Mouse (Mus musculus) adrenal gland, adult (tissue): ENCODE measurements around the gene Clpx.
A peak's percentile ranks its signal among the peaks of the same experiment; 100 is the strongest.
"Not testable (repeated sequence)": the region's sequence is repeated elsewhere in the genome, so short reads cannot be mapped to it uniquely, and the experiment has no call there.

ENCODE experiments used
- DNase-seq, 2 experiments: peaks; one replicate each; pipeline ENCODE4 v3.0.0; 2022 to 2023; ENCODE audit warnings: low spot score in 1 of 2; ENCODE audit not compliant: inconsistent age in 2 of 2

Clpx gene

DNA sequence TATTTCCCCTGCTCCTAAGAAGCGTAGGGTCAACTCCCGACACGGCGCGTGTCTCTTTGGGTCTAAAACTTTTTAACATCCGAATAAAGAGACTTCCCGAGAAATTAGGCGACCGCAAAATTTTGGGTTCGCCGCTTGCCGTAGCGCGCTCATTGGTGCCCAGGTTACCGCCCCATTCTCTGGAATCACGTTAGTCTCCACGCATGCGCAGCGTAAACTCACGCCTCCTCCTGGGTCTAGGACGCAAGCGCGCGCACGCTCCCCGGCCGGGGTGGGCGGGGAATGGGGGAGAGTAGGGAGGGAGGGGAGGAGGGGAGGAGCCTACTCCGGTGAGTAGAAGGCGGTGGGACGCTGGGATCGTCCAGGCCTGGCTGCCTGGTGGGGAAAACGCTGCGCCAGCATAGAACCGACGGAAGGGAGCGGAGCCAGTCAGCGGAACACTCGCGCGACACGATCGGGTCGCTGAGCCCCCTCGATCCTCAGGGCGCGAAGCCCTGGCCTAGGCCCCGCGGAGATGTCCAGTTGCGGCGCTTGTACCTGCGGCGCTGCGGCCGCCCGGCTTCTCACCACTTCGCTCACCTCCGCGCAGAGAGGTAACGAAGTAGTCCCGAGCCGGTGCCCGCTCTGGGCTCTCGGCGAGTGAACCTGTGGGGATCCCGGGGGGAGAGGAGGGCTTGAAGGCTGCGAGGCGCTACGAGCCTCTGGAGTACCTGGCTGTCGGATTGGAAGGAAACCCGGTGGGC lies at the start of gene Clpx:
TSS of gene Clpx (plus strand) at position 288 of the 743 bp plus-strand sequence.
- DNase-seq, result peak; percentile 98 to 99

DNA sequence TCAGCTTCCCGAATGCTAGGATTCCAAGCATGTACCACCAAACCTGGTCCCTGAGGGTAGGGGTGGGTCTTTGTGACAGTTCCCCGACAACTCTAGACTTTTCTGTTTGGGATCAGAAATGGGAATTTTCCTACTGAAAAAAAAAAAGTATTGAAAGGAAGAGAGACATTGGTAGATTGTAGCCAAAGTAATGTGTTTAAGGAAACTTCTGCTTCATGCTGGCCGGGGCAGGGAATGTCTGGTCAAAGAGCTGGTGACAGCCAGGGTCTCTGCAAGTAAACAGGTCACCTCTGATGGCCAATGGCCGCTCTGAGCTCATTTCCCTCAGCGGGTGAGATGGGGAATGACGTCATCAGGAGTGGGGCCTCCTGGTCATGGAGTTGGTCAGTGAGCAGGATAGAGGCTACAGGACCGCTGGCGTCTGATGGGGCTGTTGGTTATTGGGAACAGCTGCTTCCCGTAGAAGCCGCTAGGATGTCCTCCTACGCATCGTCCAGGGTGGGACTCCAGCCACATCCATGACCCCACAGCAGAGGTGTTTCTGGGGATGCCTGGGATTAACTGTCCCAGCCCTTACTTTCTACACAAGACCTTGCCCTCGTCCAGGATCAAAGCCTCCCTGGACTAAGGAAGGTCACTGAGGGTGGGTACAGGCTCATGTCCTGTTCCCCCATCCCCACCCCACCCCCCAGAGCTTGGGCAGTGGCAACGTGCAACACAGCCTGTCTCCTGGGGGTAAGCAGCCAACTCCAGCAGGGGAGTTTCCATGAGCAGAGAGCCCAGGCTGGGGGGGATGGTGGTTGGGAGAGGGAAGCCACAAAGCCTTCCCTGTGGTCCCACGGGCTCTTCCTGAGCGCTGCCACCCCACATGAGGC lies 46.3 kb upstream of the Clpx start:
- DNase-seq, result no peak

DNA sequence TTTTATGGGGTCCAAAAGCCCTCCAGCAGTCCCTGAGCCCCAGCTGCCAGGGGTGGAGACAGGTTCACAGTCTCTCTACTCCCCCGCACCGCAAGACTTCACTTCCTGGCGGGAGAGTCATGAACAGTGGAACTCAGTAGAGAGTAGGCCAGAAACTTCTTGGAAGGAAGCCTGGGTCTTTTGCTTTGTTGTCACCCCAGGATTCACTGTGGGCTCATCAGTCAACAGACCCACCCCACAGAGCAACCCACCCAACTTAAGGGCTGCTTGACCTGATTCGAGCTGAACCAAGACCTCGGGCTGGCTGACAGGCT lies 45.7 kb upstream of the Clpx start:
- DNase-seq, result no peak

DNA sequence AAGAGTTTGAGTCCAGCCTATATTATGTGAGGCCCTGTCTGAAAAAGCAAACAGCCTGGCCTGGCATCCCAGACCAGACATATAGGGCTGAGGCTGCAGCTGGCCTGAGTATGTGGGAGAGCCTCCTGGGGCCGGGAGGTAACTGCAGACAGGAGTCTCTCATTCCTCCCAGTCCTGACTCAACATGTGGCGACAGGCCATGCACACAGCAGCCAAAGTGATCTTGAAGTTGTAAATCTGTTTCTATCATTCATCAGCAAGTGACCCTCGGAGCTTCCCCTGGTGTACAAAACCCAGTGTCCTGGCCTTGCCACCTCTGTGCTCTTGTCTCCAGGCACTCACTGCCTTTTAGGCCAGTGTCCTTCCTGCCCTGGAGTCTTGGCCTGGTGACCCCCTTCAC lies 42.0 kb upstream of the Clpx start:
- peak; percentile 77 to 83 for DNase-seq

DNA sequence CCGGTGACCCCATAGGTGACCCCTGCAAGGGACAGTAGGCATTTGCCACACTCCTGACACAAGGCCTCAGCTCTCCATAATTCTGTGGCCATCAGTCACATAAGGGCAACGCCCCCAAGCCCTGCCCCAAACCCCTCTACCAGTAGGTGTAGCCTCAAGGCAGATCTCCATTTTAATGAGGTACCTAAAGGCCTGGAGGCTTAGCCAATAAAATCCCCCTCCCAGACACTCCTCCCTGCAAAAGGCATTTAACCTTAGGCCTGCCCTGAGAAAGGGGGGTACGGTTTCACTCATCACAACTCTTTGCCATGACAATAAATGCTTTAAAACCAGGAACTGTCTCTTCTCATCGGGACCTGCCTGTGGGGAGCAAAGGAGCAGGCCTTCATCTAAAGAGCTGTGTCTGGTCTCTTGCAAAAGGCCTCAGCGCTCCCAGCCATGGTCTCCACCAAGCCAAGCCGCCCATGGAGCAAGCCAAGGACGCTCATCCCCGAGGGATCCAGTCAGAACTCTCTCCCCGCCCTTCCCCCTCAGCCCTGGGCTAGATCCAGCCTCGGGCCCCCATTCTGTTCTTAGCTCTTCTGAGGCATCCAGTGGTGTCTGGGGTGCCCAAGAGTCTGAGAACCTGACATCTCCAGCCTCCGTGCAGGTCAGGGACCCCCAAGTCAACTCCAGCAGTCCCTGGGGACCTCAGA lies 38.0 kb upstream of the Clpx start:
- DNase-seq, result no peak

DNA sequence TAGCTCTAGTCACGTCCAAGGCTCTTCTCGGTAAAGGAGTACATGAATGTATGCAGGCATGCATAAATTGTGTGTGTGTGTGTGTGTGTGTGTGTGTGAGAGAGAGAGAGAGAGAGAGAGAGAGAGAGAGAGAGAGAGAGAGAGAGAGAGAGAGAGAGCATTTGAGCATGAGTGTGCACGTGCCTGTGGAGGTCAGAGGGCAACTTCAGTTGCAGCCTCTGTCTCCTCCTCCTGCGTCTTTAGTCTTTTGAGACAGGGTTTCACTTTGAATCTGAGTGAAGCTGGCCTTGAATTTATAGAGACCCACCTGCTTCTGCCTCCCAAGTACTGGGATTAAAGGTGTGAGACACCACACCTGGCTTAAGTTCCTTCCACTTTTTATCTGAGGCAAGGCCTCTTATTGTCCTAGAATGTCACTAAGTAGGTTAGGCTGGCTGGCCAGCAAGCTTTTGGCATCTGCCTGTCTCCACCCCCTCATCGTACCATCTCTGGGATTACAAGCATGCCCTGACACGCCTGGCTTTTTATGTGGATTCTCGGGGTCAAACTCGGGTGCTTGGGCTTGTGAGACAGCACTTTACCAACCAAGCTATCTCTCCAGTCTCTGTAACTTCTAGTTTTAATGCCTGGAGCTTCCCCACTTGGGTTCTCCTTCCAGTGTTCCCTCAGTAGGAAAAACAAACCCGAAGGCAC lies 36.7 kb upstream of the Clpx start:
- DNase-seq, result no peak

DNA sequence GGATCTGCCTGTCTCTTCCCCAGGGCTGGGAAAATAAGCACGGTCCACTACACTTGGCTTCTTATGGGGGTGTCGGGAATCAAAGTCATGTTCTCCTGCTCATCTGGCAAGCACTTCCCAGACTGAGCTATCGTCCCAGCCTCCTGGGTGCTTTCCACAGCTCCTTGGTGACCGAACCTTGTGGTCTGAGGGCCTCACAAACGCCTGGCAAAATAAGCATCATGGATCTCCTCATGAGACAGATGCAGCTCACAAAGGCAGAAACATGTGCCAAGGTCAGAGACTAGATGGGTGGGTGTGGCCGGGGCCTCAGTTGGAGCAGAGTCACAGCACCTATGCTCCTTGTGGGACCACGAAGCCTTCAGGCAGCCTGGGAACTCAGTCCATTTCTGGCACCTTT lies 34.7 kb upstream of the Clpx start:
- DNase-seq, result no peak

DNA sequence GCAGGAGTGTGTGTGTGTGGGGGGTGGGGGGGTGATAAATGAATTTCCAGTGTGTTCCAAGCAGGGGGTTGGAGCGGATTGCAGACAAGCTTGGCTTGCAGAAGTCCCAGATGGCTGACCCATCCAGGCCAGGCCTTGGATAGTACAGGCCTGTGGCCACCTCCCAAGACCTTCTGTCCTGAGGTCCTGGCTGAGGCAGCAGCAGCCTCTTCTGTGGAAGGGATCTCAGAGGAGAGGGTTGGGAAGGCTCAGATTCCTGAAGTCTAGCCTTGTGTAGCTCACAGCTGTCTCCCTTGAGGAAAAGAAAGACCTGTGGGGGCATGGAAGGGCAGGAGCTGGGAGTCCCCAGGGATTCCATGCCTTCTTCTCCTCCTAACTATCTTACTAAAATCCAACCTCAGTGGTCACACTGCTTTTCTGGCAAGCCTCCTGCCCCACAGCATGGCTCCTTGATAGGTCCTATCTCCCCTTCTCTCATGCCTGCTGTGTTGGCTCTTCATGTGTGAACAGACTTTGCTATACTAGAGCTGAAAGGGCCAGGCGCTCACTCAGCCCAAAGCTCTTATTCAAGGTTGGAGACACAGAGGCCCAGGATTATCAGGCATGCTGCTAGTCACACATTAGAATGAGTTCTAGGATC lies 32.3 kb upstream of the Clpx start:
- no peak for DNase-seq

DNA sequence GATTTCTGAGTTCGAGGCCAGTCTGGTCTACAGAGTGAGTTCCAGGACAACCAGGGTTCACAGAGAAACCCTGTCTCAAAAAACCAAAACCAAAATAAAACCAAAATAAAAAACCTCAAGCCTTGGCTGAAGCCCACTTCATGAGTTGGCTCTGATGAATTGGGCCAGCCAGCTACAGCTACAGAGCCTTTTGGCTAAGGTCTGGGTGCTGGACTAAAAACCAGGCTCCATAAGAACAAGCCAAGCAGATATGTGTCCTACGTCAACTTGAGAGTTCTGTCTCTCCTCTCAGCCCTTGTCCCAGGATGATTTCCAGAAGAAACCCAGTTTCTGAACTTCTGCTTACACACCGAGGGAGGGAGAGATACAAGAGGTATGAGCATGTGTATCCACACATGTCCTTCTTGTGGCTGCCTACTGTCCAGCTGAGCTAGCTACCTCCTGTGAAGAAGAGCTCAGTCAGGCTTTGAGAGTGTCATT lies 31.4 kb upstream of the Clpx start:
- no peak for DNase-seq

DNA sequence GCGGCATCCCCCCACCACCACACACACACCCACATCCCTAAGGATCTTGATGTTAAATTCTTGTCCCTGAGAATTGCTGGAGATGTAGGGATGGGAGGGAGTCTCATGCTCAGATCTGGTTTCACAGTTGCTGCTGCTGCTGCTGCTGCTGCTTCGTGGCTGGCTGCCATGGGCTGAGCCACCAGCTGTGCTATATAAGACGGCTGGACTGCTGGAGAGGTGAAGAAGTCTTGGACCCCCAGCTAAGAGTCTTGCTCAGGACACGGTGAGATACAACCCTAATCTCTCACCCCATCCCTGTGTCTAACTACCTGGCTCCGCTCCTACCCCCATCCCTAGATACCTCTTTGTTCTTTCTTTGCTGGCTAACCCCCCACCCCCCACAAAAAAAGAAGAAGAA lies 29.1 kb upstream of the Clpx start, which contains the start of gene Cilp:
TSS of gene Cilp (plus strand) at position 222 of the 400 bp plus-strand sequence.
- no peak for DNase-seq

DNA sequence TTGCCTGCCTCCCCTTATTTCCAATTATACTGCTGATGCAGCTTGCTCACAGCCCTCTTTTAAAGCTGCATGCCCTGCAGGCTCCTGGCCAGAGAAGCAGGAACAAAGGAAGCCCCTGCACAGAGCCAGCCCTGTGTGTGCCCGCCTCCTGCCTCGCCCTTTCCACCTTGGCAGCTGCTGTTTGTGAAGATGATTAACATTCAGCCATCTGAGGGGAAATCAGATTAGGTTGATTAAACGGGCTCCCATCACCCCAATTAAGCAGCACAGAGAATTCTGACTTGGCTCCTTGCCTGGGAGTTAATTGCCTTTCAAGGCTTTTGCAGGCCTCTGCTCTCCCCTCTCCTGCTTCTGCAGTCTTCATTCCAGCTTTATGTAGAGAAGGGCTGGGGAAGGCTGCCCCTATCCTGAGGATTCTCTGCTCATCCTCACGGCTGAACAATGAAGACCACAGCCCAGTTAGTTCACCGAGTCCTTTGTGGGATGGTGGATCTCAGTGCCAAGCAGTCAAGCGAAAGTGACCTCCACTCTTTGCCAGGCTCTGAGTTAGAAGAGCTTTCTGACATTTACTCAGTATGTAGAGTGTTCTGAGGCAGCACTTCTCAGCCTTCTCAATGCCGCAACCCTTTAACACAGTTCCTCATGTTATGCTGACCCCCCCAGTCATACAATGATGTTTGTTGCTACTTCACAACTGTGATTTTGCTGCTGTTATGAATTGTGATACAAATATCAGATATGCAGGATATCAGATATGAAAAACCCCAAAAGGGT lies 26.1 kb upstream of the Clpx start:
- peak; percentile 36 to 74 for DNase-seq

DNA sequence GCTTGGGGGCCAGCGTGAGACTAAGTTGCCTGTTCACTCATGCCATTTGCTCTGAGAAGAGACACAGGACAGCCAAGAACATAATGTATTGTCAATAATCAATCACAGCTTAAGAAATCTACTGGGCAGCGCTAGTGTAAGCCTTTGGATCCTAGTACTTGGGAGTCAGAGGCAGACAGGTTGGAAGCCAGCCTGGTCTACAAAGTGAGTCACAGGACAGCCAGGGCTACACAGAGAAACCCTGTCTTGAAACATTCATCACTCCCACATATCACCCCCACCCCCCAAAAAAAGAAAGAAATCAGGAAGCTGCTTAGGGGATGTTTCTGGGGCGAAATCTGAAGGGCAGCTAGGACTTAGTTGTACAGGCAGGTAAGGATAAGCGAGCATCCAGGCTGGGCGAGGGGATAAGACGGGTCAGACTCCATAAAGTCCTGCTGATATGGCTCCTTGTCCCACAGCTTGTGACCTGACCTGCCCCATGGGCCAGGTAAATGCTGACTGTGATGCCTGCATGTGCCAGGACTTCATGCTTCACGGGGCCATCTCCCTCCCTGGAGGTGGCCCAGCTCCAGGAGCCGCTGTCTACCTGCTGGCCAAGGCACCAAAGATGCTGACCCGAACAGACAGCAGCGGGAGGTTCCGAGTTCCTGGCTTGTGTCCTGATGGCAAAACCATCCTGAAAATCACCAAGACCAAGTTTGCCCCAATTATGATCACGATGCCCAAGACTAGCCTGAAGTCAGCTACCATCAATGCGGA lies 20.8 kb upstream of the Clpx start:
- DNase-seq, result no peak

DNA sequence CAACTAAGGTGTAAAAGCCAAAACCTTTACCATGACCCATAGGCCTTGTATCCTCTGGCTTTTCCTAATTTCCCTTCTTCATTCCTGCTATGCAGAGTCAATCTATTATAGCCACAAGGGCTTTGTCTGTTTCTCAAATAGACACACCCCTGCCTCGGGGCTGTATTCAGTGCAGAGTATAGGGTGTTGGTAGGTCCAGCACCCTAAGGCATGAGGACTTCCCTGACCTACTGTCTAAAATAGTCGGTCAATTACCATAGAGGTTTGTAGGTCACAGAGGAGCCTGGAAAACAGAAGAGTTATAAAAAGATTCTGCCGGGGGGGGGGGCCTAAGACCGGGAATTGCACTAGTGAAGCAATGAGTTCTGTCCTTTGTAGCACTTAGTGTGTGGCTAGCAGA lies 20.2 kb upstream of the Clpx start:
- DNase-seq, result no peak

DNA sequence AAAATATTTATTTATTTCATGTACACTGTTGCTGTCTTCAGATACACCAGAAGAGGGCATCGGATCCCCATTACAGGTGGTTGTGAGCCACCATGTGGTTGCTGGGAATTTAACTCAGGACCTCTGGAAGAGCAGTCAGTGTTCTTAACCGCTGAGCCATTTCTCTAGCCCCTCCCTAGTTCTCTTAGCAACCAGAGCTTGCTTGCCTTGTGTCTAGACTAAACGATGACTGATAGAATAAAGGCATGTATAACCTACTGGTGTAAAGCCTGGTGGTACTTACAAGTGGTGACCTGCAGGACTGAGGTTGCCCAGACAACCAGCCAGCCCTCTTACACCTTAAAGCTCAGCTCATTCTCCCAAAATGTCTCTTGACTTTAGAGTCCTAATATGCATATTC lies 19.2 kb upstream of the Clpx start:
- DNase-seq, result not testable (repeated sequence)

DNA sequence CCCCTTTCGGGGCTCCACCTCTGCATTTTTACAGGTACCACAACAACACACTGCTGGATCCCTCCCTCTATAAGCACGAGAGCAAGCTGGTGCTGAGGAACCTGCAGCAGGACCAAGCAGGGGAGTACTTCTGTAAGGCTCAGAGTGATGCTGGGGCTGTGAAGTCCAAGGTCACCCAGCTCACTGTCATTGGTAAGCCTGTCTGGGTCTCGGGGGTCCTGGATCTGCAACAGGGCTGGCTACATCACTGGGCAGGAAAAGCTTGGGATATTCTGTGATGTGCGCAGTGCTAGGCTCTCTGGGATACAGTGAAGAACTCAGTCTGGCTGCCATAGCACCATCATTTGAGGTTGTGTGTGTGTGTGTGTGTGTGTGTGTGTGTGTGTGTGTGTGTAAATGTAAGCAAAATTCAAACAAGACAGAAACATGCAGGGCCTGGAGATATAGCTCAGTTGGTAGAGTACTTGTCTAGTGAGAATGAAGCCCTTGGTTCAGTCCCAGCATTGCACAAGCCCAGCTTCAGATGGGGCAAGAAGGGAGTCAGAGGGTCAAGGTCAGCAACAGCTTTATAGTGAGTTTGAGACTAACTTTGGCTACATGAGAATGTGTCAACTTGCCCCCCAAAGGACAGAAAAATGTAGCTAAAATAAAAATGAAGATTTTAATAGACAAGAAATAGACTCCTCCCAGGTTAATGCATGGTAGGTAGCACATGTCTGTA lies 18.1 kb upstream of the Clpx start:
- DNase-seq, result peak in 1 of 2 experiments; percentile 81

DNA sequence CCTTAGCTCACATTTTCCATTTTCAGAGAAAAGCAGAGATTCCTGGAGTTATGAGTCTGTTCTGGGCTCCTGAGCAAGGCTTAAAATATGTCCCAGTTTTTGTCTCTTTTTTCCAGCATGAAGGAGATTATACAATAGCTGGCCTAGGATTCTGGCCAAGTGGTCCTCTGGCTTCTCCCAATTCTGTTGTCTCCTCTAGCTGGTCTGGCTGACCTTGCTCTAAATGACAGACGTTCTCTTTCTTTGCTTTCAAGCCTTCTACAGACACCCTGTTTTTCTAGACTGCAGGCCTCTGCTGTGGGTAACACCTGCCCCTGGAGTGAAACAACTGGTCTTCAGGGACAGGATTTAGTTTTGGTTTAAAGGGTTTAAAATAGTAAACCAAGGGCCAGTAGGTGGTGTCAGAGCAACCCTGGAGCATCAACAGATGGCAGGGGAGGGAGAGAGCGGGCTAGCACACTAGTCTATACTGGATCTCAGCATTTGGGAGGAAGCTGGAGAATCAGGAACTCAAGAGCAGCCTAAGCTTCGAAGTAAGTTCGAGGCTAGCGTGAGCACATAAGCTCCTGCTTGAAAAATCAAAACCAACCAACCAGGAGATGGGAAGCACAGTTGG lies 12.4 kb upstream of the Clpx start:
- peak; percentile 32 to 84 for DNase-seq

DNA sequence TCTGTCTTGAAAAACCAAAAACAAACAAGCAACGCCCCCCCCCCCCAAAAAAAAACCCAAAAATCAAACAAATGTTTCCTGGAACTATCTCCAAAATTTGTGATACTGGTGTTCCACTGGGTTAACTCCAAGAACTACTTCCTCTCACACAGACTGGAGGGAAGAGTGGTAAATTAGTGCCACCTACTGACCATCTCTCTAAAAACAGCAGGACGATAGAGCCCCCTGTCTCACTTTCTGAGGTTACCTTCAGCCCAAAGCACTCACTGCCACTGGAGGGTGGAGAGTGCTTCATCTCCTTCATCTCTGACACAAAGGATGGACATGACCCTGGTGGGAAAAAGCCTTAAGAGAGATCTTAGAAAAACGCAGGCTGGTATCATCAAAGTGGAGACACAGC lies 10.8 kb upstream of the Clpx start:
- peak; percentile 38 to 84 for DNase-seq

DNA sequence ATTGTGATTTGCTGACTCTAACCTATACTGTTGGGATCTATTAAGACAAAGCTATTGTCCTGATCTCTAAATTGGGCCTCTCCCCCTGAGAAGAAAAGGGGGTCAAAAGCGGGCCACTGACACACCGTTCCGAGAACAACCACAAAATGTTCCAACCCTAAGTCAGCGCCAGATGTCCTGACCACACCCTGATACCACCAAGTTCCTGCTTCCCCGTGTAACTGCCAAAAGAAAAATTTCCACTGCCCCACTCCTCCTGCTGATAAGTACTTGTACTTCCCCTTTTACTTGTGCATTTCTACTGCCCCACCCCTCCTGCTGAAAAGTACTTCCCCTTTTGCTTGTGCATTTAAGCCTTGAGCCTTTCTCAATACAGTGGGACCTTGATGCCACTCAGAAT lies 5.8 kb upstream of the Clpx start:
- not testable (repeated sequence) for DNase-seq
